Mouse (Mus musculus) spleen, embryonic (tissue): ENCODE data around the gene Ephx1.

Source experiments
- CTCF ChIA-PET: fragments of 350-600 bp; sonication (Branson Sonifier 250); formaldehyde crosslinking; loops from one replicate; lab custom pipeline; 2022; lab: Charles Lee

Ephx1 gene

DNA sequence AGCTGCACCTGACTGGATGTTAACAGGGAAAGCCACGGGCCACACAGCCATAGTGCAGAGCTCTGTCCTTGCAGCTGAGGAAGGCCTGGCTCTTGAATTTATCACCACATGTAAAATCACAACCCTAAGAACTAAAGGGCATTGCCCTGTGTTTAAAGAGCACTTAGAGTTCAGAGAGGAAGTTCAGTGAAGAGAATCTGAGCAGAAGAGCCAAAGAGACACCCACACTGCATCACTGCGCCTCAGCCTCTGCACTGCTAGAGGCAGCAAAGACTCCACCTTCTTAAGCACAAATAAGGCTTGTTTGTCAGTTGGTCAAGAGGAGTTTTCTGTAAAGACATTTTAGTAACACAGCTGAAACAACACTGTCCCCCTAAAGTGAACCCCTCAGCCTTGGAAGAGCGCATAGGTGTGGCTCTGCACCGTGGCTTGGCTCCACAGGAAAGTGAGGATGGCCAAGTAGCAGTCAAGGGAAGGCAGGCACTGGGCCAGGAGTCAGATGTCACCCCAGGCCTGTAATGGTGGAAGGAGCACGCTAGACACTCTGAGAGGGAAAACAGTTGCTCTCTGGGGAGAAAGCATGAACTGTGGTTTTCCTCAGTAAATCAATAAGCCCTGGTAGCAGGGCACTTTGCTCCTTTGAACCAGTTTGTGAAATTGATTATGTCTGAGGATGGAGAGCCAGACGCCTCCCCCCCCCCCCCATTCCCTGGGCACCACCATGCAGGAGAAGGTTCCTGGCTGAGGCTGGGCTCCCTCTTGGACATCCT lies 5.8 kb downstream of the Ephx1 start:
- CTCF ChIA-PET = interaction anchor here (0.5 kb wide), 1 partner anchor 76 kb away, joined by 5 read pairs; no protein-coding TSS in a partner anchor

DNA sequence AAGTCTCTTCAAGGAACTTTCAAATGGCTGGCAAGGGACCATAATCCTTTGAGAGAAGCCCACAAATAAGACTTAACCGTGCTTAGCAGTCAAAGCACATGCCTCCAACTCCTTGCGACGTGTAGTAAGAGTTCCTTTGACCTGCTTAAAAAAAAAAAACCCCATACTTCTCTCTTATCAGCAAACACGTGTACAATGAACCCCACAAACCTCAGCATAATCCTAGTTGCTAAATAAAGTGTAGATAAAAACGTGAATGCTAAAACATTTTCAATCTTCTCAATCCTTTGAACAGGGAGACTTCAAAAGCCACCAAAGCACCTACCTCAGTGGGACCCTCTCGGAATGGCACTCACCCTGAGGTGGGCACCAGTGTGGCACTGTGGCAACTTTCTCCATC lies 7.3 kb downstream of the Ephx1 start:
- CTCF ChIA-PET = no interaction called here

DNA sequence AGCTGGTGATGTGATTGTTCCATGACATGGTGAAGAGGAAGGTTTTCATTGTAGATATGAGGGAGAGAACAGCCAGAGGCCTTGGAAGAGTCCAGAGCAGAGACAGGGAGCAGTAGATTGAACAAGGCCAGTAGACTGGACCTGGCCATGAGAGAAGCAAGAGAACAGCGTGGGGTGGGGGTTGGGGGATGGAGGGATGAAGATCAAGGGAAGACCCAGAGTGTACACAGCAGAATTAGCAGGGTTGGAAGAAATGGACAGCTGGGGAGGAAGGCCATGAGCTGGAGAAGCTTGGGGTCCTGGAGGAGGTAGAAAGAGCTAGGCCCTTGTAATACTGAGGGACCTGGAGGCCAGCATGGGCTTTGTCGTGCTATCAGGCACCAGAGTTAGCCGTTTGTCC lies 8.3 kb downstream of the Ephx1 start:
- CTCF ChIA-PET = interaction anchor here (0.8 kb wide), 1 partner anchor 10 kb away, joined by 7 read pairs; no protein-coding TSS in a partner anchor

DNA sequence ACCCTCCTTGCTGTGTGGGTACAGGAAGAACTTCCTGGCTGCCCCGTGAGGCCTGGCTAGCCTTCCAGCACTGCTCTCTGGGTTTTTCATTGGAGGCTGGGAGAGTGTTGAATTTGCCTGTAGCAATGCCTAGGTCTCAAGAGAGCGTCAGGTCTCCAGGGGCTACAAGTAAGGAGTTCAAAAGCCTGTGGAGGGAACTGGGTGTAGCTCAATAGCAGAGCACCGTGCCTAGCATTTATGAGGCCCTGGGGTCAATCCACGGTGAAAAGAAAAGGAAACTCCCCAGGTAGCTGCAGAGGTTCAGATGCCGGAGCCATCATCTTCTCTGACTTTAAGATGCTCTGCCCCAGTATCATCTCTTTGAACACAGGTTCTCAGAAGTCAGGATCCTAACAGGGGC lies 9.1 kb downstream of the Ephx1 start:
- CTCF ChIA-PET = interaction anchor here (1.0 kb wide), 1 partner anchor 10 kb away, joined by 3 read pairs; no protein-coding TSS in a partner anchor

DNA sequence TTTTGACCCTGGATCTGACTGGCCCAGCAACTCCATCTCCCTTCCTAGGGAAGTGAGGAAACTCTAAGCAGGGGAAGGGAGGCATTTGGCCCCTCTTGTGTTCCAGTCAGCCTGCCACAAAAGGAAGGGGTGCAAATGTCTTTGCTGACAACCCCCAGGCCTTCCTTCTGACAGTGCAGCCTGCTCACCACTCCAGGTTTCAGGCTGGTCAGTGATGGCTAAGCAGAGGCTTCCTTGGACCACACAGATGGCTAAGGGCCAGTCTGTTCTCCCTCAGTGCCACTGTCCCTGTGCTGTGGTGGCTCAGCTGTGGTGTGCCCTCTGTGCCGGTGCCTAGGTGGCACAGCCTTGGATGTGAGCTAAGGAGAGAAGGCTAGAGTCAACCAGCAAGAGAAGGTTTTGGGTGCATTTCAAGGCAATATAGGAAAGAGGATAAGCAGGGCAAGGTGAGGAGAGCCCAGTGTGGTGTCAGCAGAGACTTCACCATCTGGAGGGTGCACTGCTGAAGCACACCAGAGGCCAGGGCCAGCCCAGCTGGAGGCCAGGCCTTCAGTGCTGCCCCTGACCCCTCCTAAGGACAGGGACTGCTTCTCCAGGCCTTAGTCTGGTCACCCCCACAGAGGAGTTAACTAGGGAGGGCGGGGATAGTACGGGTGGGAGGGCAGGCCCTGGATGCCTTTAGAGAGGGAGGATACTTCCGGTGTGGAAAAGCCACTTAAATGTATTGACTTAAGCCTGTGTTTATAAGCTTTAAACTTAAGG lies 10.4 kb downstream of the Ephx1 start:
- CTCF ChIA-PET = interaction anchor here (1.0 kb wide), 1 partner anchor 12 kb away, joined by 3 read pairs; no protein-coding TSS in a partner anchor

DNA sequence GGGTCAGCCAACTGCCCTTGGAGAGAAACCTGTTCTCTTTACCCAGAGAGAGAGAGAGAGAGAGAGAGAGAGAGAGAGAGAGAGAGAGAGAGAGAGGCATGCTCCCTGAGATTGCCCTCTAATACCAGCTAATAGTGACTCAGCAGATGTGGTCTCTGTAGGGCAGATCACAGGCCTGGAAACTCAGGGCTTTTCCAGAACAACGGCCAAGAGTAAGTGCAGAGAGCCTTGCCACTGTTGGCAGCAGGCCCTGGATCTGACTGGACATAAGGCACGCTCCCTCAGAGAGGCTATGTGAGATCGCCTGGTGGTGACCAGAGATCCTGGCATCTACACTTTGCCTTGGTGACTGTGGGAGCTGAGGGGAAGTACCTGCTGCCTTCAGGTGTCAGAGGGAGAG lies 10.9 kb downstream of the Ephx1 start:
- CTCF ChIA-PET = no interaction called here

DNA sequence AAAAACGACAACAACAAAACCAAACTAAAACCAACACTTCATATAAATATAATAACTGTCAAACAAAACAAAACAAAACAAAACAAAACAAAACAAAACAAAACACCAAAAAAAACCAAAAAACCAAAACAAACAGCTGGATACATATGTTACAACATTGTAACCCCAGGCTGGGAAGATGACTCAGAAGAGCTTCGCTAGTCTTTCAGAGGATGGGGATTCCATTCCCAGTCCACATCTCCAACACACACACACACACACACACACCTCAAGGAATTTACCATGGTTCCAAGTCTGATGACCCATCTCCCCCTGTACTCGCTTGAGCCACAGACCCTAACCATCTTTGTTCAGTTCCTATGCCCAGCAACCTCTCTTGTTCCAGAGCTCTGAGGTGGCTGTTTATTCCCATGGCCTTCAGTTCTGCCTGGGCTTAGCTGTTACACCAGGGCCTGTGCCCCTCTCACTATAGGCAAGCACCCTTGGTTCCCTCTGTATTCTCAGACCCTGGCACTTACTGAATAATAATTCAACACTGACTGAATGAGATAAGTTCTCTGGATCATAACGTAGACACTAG lies 11.6 kb downstream of the Ephx1 start:
- CTCF ChIA-PET = interaction anchor here (0.6 kb wide), 1 partner anchor 525 kb away, joined by 3 read pairs; no protein-coding TSS in a partner anchor

DNA sequence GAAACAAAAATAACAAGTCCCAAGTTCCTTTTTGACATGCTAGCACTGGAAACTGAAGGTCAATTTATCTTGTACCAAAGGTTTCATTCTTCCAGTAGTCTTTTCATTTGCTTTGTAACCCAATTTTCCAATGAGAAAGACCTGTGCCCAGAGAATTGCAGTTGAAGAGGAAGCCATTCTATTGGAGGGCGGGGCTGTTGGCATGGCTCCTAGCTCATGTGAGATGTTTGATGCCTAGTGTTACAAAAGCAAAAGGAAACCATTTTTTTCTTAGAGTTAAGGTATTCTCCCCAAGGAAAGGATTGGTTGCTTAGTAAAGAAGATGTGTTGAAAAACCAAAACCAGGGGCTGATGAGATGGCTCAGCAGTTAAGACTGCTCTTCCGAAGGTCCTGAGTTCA lies 12.4 kb downstream of the Ephx1 start:
- CTCF ChIA-PET = no interaction called here

DNA sequence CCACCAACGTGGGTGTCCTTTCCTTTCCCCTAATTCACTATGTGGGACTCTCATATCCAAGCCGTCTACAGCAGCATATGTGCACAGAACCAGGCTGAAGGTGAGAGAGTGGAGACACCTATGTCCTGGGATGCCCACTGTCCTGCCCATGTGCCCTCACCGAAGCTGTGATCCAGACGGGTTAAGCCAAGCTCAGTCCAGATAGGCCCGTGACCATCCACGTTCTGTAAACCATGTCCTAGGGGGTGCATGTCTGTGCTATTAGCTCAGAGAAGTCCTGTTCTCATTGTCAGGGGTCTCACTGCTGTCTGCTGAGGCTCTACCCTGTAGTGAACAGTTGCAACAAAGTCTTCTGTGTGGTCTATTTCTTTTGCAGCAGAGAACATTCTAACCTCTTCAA lies 12.9 kb downstream of the Ephx1 start:
- CTCF ChIA-PET = no interaction called here

DNA sequence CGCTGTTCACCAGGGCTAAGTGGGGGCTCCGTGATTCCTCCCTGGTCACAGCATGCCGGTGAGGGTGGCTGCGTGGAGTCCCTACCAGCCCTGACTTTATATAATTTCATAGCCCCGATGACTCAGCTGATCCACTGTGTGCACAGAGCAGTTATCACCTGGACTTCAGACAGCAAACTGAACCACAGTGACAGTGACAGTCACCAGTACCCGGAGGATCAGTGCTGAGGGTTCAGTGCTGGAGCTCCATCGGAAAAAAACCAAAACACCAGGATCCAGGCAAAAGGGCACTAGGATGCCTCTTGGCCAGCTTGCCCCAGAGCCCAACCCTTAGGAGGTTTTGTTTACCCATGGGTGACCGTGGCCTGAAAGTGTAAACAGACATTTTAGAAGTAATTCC lies 15.4 kb downstream of the Ephx1 start:
- CTCF ChIA-PET = interaction anchor here (2.1 kb wide), 1 partner anchor 34 kb away, joined by 4 read pairs; no protein-coding TSS in a partner anchor

DNA sequence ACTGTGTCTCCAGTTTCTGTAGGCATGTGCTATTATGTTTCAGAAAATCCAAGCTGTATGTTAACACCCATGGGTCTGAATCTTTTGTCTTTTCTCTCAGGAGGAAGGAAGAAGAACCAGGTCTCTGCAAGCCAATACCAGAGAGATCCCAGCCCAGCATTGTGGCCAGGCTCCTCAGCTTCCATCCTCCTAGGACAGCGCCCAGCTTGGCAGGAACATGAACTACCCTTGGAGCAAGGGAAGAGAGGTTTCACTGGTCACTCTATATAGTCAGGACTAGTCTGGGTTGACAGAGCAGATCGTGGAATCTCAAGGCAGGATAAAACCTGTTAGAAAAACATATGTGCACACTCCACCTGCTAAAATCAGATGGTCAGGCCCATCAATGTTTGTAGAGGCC lies 16.9 kb downstream of the Ephx1 start:
- CTCF ChIA-PET = no interaction called here

DNA sequence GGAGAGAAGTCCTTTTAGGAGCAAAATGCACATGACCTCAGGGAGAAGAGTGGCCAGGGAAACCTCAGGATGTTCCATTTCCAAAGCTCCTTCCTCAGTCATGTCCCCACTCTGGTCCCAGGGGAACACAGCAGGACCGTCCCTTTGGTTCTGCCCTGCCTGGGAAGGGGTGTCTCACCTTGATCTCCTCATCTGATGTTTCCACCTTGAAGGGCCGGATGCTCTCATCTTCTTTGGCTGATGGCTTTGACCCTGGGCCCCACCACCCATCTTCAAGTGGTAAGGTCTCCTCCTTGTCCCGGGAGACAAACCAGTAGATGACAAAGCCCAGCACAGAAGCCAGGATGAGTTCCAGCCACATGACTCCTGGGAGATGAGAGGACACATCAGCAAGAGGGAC lies 19.1 kb downstream of the Ephx1 start:
- CTCF ChIA-PET = interaction anchor here (1.0 kb wide), 1 partner anchor 21 kb away, joined by 3 read pairs; no protein-coding TSS in a partner anchor

DNA sequence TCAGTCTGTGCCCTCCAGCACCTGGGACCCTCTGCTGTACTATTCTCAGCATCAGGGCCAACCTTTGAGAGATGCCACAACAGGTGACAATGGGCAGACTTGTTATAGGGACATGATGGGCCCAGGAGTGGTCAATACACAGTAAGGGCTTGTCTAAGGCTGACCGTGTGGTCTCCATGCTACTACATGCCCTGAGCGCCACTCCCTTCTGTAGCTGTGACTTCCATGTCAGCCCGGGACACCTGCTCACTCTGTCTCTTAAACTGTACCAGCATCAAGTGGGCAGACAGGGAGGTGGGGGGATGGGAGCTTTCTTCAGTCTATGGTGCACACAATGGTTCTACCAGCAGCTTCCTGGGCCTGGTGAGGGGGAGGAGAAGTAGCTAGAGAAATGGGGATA lies 19.5 kb downstream of the Ephx1 start:
- CTCF ChIA-PET = interaction anchor here (1.0 kb wide), 1 partner anchor 21 kb away, joined by 3 read pairs; no protein-coding TSS in a partner anchor

DNA sequence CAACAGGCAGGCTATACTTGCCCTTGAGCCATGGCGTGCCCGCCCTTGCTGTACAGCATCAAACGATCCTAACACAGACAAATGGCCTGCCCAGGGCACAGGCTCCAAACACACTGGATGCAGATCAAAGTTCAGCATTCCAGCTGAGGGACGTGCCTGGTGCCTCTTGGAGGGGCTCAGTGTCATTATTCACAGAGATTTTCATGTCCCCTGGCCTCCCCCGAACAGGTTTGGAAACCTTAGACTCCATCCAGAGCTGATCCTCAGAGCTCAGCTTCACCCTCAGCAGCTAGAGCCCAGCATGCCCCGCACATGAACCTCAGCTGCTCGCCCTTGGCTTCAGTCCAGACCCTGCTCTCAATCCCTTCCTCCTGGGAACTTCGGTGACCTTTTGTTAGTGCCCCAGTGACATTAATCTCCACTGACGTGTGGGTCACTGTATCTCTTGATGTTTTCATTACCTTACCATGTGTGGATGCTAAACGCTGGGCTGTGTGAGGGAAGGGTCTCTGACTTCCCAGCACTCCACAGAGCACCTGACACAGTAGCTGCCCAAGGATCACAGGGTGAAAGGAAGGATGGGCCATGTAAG lies 20.1 kb downstream of the Ephx1 start:
- CTCF ChIA-PET = interaction anchor here (1.0 kb wide), 1 partner anchor 20 kb away, joined by 3 read pairs; no protein-coding TSS in a partner anchor

DNA sequence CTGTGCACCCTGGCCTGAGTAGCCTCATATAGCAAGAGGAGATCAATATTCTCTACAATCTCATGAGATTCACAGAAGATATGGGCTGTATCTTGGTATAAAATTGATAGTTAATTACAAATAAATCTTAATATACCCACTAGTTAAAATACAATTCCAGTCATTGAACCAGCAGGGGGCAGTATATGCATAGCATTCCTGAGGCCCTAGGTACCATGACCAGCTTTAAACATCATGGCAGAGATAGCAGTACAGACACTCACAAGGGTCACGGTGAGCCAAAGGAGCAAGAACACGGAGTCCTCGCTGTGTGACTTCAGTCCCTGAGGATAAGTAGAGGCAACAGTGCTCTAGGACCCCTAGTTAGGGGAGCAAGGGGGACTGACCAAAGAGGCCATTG lies 28.6 kb downstream of the Ephx1 start:
- CTCF ChIA-PET = interaction anchor here (0.9 to 3.5 kb wide), 3 partner anchors 12 to 157 kb away, joined by 3 to 11 read pairs (median 4); no protein-coding TSS in a partner anchor

DNA sequence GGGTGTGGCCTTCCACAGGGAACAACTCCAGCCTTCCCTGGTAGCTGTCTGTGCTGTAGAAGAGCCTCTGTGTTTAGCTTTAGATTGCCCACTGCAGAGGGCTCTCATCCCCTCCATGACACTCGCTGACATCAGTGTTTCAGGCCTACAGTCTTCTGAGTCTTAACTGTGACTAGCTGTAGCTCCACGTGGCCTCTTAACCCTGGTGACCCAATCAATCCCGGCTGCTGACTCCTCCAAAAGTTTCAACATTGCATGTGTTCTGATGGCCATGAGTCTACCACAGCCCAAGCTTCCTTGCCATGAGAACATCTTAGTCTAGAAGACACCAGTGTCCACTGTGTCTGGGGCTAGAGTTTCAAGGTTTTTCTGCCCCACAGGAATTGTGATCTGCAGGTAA lies 30.0 kb downstream of the Ephx1 start:
- CTCF ChIA-PET = interaction anchor here (3.5 kb wide), 1 partner anchor 49 kb away, joined by 11 read pairs; no protein-coding TSS in a partner anchor

DNA sequence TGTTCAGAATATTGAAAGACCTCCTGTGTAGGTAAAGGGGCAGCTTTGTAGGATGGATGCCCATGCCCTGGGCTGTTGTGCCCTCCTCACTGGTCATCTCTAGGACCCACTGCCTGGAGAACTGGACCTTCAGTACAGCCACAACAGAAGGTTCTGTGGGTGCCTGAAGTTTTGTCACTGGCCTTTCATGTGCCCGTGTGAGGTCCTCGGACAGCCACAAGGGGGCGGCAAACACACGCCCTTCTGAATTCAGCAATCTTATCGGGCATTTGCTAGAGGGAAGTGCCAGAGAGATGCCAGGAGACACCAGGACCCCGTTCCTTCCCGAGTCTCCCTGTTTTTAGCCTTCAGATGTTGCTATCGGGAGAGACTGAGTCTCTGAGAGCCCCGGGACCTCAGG lies 32.9 kb downstream of the Ephx1 start:
- CTCF ChIA-PET = interaction anchor here (0.7 to 1.3 kb wide), 2 partner anchors 52 to 396 kb away, joined by 3 read pairs; no protein-coding TSS in a partner anchor

DNA sequence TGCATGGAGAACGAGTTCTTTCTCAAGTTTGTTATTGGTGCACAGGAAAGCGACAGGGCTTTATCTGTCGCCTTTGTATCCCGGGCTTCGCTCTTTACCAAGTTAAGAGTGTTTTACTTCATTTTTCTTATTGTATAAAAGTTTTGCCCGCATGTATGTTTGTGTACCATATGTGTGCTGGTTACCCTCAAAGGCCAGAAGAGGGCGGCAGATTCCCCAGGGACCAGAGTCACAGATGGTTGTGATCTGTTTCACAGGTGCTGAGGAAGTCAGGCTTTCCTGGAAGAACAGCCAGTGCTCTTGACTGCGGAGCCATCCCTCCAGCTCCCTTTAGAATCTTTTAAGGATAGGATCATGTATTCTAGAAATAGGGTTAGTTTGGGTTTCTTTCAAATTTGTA lies 34.0 kb downstream of the Ephx1 start:
- CTCF ChIA-PET = interaction anchor here (0.6 kb wide), 2 partner anchors 39 to 59 kb away, joined by 8 to 10 read pairs; no protein-coding TSS in a partner anchor

DNA sequence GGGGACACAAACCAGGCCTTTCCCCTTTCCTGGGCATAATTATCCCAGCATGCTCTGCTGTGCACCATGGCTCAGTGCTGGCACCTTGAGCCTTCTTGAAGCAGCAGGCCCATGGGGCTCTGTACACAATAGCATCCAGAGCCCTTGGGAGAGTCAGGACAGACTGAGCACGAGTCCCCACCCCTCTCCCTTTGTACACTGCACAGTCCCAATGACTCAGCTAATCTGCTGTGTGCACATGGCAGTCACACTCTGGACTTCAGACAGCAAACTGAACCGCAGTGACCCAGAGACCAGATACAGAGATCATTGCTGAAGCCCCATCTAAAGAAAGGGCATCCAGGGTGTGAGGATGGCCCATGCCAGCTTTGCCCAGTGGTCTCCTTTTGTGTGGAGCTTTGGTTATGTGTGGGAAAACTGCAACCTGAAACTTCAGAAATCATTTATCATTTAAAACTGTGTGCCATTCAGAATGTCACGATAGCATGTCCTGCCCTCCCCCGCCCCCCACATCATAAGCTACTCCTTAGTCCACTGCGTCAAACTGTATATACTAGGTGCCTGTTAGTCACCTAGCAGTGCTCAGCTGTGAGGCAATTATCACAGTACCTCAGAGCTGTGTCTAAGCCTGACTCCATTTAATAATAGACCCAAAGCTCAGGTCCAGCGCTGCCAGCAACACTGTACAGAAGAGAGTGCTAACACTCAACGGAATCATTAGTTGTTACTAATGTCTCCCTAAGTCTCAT lies 39.2 kb downstream of the Ephx1 start:
- CTCF ChIA-PET = interaction anchor here (0.6 to 1.7 kb wide), 2 partner anchors 20 to 590 kb away, joined by 3 to 4 read pairs; no protein-coding TSS in a partner anchor

DNA sequence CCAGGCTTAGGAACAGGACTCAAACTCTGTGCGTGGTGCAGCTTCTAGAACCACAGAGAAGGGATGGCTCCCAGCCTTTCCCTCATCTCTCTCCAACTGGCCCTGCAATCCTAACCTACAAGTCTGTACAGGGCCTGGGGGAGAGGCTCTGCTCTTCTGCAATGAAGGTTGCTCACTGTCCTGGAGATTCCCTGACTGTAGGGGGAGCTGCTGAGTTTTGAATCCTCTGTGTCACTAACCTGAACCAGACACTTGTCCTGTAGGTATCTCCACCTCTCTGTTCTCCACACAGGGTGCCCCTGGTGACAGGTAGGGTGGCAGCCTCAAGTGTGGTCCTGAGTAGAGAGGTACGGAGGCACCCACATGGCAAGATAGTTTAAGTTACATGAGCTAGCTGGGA lies 40.2 kb downstream of the Ephx1 start:
- CTCF ChIA-PET = interaction anchor here (1.2 to 1.7 kb wide), 2 partner anchors 21 to 79 kb away, joined by 3 read pairs; no protein-coding TSS in a partner anchor
